Mouse (Mus musculus) CH12F3 (cell line): Measurements from ENCODE around the gene Cers2.

ENCODE experiments used
- in situ Hi-C: fragments of 300-500 bp; cut with MboI; formaldehyde crosslinking; loops from 2 replicates; pipeline ENCODE4 v1.14.3; 2020; ENCODE audit warnings: low sequenced_read_pairs

The Cers2 gene

GRCm38 (mm10) chr3:95370101-95370500 is 55.5 kb downstream of the Cers2 start:
- in situ Hi-C loops = no loop called here
